Comparison of ENCODE assay signal across 25 mouse cellular contexts in genomic region chr12:31936657-31937300, GRCm38 (mm10). TPM values are rescaled to one million over a fixed set of nuclear protein-coding genes. Genes with fewer than 3 reads are reported as not detected.
DNase-seq lines count a peak whose midpoint lies in the region; ATAC-seq lines count a peak whose summit lies in the region.
"Had no signal": no experiment of that assay in that cellular context is flagged by ENCODE, and none has a peak within 500 bp of the region (broad histone marks: within the 10 kb centered on the region; RNA-seq: fewer than 3 reads in every experiment).

No protein-coding gene starts in this region.

- no peak overlapping the region for H3K4me2 ChIP-seq in neural tube, embryonic 15.5 days
- no peak overlapping the region for H3K4me2 ChIP-seq in limb, embryonic 11.5 days (ENCODE audit: low read depth, severe bottlenecking)
- no peak overlapping the region for H3K4me2 ChIP-seq in hindbrain, embryonic 14.5 days (replicated peaks)
- H3K4me2 ChIP-seq: embryonic facial prominence, embryonic 15.5 days; hindbrain, embryonic 15.5 days; liver, embryonic 11.5 days; midbrain, embryonic 12.5 days had no signal

- H3K36me3 ChIP-seq in neural tube, embryonic 15.5 days, result peaks cover 57% of the 10 kb centered on the region
- peaks cover 9% of the 10 kb centered on the region; the same call in 1 of the 2 replicates for H3K36me3 ChIP-seq in limb, embryonic 11.5 days (ENCODE audit: control insufficient read depth, insufficient read depth, low read length)
- peaks cover 86% of the 10 kb centered on the region for H3K36me3 ChIP-seq in hindbrain, embryonic 14.5 days (replicated peaks; ENCODE audit: control insufficient read depth, insufficient read depth)

- peak; percentile 21 for DNase-seq in neural tube, embryonic 10.5 days (ENCODE audit: extremely low spot score, low spot score)
- peak; percentile 18 for DNase-seq in embryo, embryonic 9.5 days (ENCODE audit: extremely low spot score)
- peak; percentile 57 for DNase-seq in limb, embryonic 11.5 days (ENCODE audit: low spot score)
- DNase-seq in kidney, postnatal 10 days, result no peak
- no peak for DNase-seq in layer of hippocampus, postnatal 10 days (ENCODE audit: low spot score in 2 of 2)
- no peak for DNase-seq in hindbrain, embryonic 14.5 days (ENCODE audit: low spot score)
- DNase-seq in left cerebral cortex, postnatal 36 days (ENCODE audit: low spot score in 2 of 2), result no peak
- DNase-seq: cerebellum, postnatal 14 days; forebrain, postnatal 0 days; gastrocnemius, postnatal 14 days; heart, postnatal 14 days; lung, adult 2 months; lung, postnatal 36 days; retina, postnatal 1 day; right cerebral cortex, postnatal 4 days; thymus, postnatal 36 days had no signal

- no peak for ATAC-seq in neural tube, embryonic 15.5 days (ENCODE audit: low FRiP score)
- no peak for ATAC-seq in limb, embryonic 11.5 days (ENCODE audit: insufficient number of reproducible peaks, low FRiP score, low TSS enrichment, low read depth)
- ATAC-seq in hindbrain, embryonic 14.5 days (ENCODE audit: low FRiP score), result no peak
- ATAC-seq: forebrain, postnatal 0 days; intestine, postnatal 0 days; Patski had no signal

- no peaks in the 10 kb centered on the region for H3K9me3 ChIP-seq in neural tube, embryonic 15.5 days (replicated peaks)
- H3K9me3 ChIP-seq in limb, embryonic 11.5 days (ENCODE audit: control insufficient read depth, low read length), result no peaks in the 10 kb centered on the region
- H3K9me3 ChIP-seq in hindbrain, embryonic 14.5 days (ENCODE audit: control insufficient read depth, low read length), result no peaks in the 10 kb centered on the region
- H3K9me3 ChIP-seq: embryonic facial prominence, embryonic 15.5 days; hindbrain, embryonic 15.5 days; midbrain, embryonic 12.5 days had no signal

- no peaks in the 10 kb centered on the region for H3K27me3 ChIP-seq in neural tube, embryonic 15.5 days (replicated peaks)
- H3K27me3 ChIP-seq in limb, embryonic 11.5 days (ENCODE audit: control insufficient read depth, insufficient read depth, low read length), result no peaks in the 10 kb centered on the region
- H3K27me3 ChIP-seq in hindbrain, embryonic 14.5 days (ENCODE audit: control insufficient read depth, insufficient read depth, low read length), result no peaks in the 10 kb centered on the region
- H3K27me3 ChIP-seq: CH12.LX; embryonic facial prominence, embryonic 15.5 days; hindbrain, embryonic 15.5 days; midbrain, embryonic 12.5 days; Patski had no signal

- H3K27ac ChIP-seq in neural tube, embryonic 15.5 days (replicated peaks), result no peak overlapping the region
- no peak overlapping the region for H3K27ac ChIP-seq in limb, embryonic 11.5 days (replicated peaks; ENCODE audit: low read depth, low read length)
- H3K27ac ChIP-seq in hindbrain, embryonic 14.5 days, result no peak overlapping the region
- H3K27ac ChIP-seq: embryonic facial prominence, embryonic 15.5 days; hindbrain, embryonic 15.5 days; kidney, postnatal 0 days; midbrain, embryonic 12.5 days had no signal

- H3K4me1 ChIP-seq in neural tube, embryonic 15.5 days, result no peaks in the 10 kb centered on the region
- H3K4me1 ChIP-seq in limb, embryonic 11.5 days (ENCODE audit: control insufficient read depth, insufficient read depth, low read length), result no peaks in the 10 kb centered on the region
- H3K4me1 ChIP-seq in hindbrain, embryonic 14.5 days (replicated peaks; ENCODE audit: control insufficient read depth, insufficient read depth, low read length), result no peaks in the 10 kb centered on the region
- H3K4me1 ChIP-seq: hindbrain, embryonic 15.5 days; midbrain, embryonic 12.5 days had no signal

- intact Hi-C loops in left cerebral cortex, postnatal 36 days (cut with DNase I), result loop anchor here (10.0 kb wide), 1 partner anchor 302 kb away; the partner anchor contains the start of gene Bcap29

- WGBS in neural tube, embryonic 15.5 days, result 41% methylated on average over 6 of the region's 6 CpGs
- 25% methylated on average over 6 of the region's 6 CpGs for whole genome bisulfite sequencing in limb, embryonic 11.5 days
- 45% methylated on average over 6 of the region's 6 CpGs for WGBS in hindbrain, embryonic 14.5 days

- H3K9ac ChIP-seq in neural tube, embryonic 15.5 days (replicated peaks), result no peak overlapping the region
- no peak overlapping the region for H3K9ac ChIP-seq in limb, embryonic 11.5 days (ENCODE audit: low read length)
- no peak overlapping the region for H3K9ac ChIP-seq in hindbrain, embryonic 14.5 days
- H3K9ac ChIP-seq: embryonic facial prominence, embryonic 15.5 days; forebrain, postnatal 0 days; hindbrain, embryonic 15.5 days; midbrain, embryonic 12.5 days had no signal

- H3K4me3 ChIP-seq in neural tube, embryonic 15.5 days (replicated peaks), result no peak overlapping the region
- H3K4me3 ChIP-seq in limb, embryonic 11.5 days (ENCODE audit: low read depth, low read length), result no peak overlapping the region
- no peak overlapping the region for H3K4me3 ChIP-seq in hindbrain, embryonic 14.5 days (replicated peaks; ENCODE audit: low read length)
- H3K4me3 ChIP-seq: embryonic facial prominence, embryonic 15.5 days; hindbrain, embryonic 15.5 days; midbrain, embryonic 12.5 days had no signal

RNA-seq across cellular contexts. Expression of gene Hbp1, which starts 13.6 kb away (rescaled TPM):
- polyA plus RNA-seq in neural tube, embryonic 15.5 days (2015; fragmentation: Nextera tagmentation; extraction: Ambion mirVana), result 39.1 and 51.9 TPM in 2 replicates
- polyA plus RNA-seq in limb, embryonic 11.5 days (2014; fragmentation: Nextera tagmentation; extraction: Ambion mirVana), result 123 and 125 TPM in 2 replicates
- 10 to 100 TPM; 24.4 to 25.3 TPM for total RNA-seq in layer of hippocampus, postnatal 10 days (2021)
- 49.0 and 51.5 TPM in 2 replicates for polyA plus RNA-seq in hindbrain, embryonic 14.5 days (2014; fragmentation: Nextera tagmentation; extraction: Ambion mirVana)
- total RNA-seq in left cerebral cortex, postnatal 36 days (2021), result 10 to 100 TPM; 19.5 to 24.6 TPM

Comparison
In these comparisons a context has a peak if more than half of its experiments do, and no peak if none do; other contexts are left out.
1. DNase-seq: peak in neural tube, embryonic 10.5 days (single experiment), embryo, embryonic 9.5 days (single experiment) and limb, embryonic 11.5 days (single experiment); none in kidney, postnatal 10 days (single experiment), layer of hippocampus, postnatal 10 days (0 of 2), hindbrain, embryonic 14.5 days (single experiment) and left cerebral cortex, postnatal 36 days (0 of 2).